Mouse (Mus musculus) spleen, adult 2 months (tissue): Measurements from ENCODE around the gene Ucp2. TPM values are rescaled to one million over a fixed set of nuclear protein-coding genes. Genes with fewer than 3 reads are reported as not detected.

ENCODE experiments used
- DNase-seq, 2 experiments: peaks; one replicate each; pipeline versions ENCODE4 v3.0.0 to v3.0.0-alpha.2; 2012 to 2021; ENCODE audit warnings: low spot score in 2 of 2, low read depth in 1 of 2
- H3K27ac ChIP-seq: fragments of 200-500 bp; 2 replicates; pipeline ENCODE4 v1.5.1; 2012; ENCODE audit warnings: low read length, inconsistent platforms; ENCODE audit not compliant: insufficient read depth
- H3K27me3 ChIP-seq: fragments of 200-500 bp; 2 replicates; pipeline ENCODE4 v1.6.1; 2012; ENCODE audit warnings: mild to moderate bottlenecking, moderate library complexity, low read length, inconsistent platforms; ENCODE audit not compliant: control insufficient read depth, insufficient read depth
- H3K36me3 ChIP-seq: fragments of 200-500 bp; 2 replicates; pipeline ENCODE4 v1.6.1; 2012; ENCODE audit warnings: mild to moderate bottlenecking, low read length, inconsistent platforms; ENCODE audit not compliant: control insufficient read depth, insufficient read depth
- H3K4me1 ChIP-seq: fragments of 200-500 bp; 2 replicates; pipeline ENCODE4 v1.6.1; 2011; ENCODE audit warnings: inconsistent platforms; ENCODE audit not compliant: control insufficient read depth, insufficient read depth, insufficient read length
- H3K4me3 ChIP-seq: fragments of 200-500 bp; 2 replicates; pipeline ENCODE4 v1.5.1; 2011; ENCODE audit warnings: mild to moderate bottlenecking, inconsistent platforms; ENCODE audit not compliant: insufficient read depth, insufficient read length; ENCODE audit errors: extremely low read depth
- CTCF ChIP-seq: fragments of 200-500 bp; IDR thresholded peaks from 2 replicates; pipeline ENCODE4 v1.5.1; 2011; ENCODE audit warnings: mild to moderate bottlenecking, inconsistent platforms; ENCODE audit not compliant: insufficient read depth, insufficient read length, insufficient replicate concordance; ENCODE audit errors: extremely low read depth
- POLR2A ChIP-seq: fragments of 200-500 bp; IDR thresholded peaks from 2 replicates; pipeline ENCODE4 v1.6.1; 2011; ENCODE audit warnings: low read depth, low read length, inconsistent platforms
- WGBS: fragments of 180-500 bp; shearing (Covaris S2); methylation state at CpG from one replicate; pipeline ENCODE4 v1.1.7; 2018; 5-methylcytosine and 5-hydroxymethylcytosine counted together
- polyA plus RNA-seq: library from polyadenylated mRNA; depleted of rRNA; stranded (reverse); fragments of >200 nt; gene quantifications from 2 replicates; pipeline ENCODE4 v1.2.3, GENCODE M21; 2012

Ucp2 gene
- polyA plus RNA-seq, 1 experiment = 991 TPM

GRCm38 (mm10) chr7:100488474-100489048 lies 4.6 kb upstream of the Ucp2 start:
- no peaks in the 10 kb centered on the region for H3K27me3 ChIP-seq
- DNase-seq = no peak
- no peak overlapping the region for H3K27ac ChIP-seq
- H3K36me3 ChIP-seq = no peaks in the 10 kb centered on the region
- H3K4me1 ChIP-seq = no peaks in the 10 kb centered on the region; the same call in 1 of the 2 replicates
- 76% methylated on average over 10 of the region's 10 CpGs for WGBS
- TF ChIP-seq POLR2A = no peak
- no peak for TF ChIP-seq CTCF
- no peak overlapping the region for H3K4me3 ChIP-seq

DNA sequence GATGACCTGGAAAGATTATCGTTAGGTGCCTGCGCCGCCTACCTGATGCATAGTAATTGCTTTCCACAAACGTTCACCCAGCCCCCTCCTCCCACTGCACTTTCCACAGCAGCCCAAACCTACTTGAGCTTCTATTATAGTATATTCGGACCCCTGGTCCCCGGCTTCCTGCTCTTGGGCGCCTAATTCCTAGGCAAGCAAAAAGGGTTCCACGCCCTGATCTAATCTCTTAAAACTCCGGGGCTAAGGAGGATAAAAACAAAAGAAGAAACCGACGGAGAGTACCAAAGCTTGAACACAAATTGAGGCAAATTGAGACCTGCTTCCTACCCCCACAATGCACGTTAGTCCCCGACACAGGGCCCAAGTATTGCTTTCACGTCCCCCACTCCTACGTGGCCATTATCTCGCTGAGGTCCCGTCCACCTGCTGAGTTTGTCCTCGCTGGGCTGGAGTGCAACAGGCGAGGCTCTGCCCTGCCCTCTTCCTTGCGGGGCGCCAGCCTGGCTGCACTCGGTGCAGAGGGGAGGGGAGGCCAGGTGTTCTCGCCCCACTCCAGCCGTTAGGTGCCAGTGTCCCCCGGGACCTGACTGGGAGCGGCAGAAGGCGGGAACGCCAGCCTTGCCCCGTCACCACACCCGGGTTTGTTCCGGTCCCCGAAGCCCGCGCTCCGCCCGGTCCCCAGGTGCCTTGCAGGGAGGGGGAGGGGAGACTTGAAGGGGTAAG lies 583 bp upstream of the Ucp2 start:
- H3K4me1 ChIP-seq = peaks cover 14% of the 10 kb centered on the region
- WGBS = 2% methylated on average over 35 of the region's 36 CpGs
- peak overlapping the region; percentile 91 for H3K27ac ChIP-seq
- peaks cover 21% of the 10 kb centered on the region for H3K36me3 ChIP-seq
- TF ChIP-seq POLR2A (no peak), CTCF (no peak)
- DNase-seq = peak in 1 of 2 experiments; percentile 37
- H3K4me3 ChIP-seq = peak overlapping the region; percentile 77
- H3K27me3 ChIP-seq = no peaks in the 10 kb centered on the region

DNA sequence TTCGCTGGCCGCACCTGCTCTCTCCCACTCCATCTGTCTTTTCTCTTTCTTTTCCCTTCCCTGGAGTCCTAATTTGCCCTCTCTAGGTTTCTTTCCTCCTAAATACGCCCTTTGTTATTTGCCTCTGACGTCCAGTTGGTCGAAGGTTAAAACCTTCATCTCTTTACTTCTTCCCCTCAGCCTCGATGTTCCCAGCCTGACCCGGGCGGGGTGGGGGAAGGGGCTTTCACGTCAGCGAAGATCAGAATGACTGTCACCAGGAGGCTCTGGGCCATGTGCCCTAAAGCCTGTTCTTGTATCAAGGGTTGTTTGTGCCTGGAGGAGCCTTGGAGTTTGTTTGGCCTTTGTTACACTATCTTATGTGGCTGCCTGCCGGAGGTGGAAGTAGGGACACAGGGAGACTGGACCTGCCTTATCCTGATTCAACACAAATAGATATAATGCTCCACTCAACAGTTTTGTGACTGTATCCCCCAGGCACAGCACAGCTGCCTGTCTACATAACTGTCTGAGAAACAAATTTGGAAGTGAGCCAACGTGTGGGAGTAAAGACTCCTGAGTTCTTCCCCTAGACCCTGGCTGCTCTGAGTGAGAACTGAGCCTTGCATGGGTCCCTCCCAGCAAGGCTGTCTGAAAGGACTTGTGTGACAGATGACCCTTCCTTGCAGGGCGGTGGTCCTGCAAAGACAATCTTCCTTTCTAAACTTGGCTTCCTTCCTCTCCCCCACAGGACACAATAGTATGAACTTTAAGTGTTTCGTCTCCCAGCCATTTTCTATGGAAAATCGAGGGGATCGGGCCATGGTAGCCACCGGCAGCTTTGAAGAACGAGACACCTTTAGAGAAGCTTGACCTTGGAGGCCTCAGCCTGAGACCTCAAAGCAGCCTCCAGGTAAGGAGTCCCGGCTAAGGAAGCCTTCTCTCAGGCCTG lies 612 bp downstream of the Ucp2 start:
- H3K4me1 ChIP-seq = peaks cover 19% of the 10 kb centered on the region
- H3K27me3 ChIP-seq = no peaks in the 10 kb centered on the region
- H3K27ac ChIP-seq = peak overlapping the region; percentile 92
- no peak for DNase-seq
- peak overlapping the region; percentile 77 for H3K4me3 ChIP-seq
- peaks cover 33% of the 10 kb centered on the region for H3K36me3 ChIP-seq
- WGBS = 6% methylated on average over 19 of the region's 19 CpGs
- TF ChIP-seq CTCF (no peak), POLR2A (no peak)

DNA sequence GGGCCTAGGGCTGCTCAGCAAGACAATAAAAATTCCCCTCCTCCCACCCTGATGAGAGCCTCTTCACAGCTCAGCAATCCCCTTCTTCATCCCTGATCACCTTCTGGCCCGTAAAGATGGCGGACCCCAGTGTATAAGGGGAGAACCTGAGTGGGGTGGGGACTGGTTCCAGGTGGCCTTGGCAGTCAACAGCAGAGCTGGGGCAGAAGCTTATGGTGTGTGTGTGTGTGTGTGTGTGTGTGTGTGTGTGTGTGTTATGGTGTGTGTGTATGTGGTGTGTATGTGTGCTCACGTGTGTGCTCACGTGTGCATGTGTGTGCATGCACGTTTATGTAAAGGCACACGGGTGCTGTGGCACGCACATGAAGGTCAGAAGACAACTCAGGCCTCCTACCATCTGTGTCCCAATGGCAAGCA lies 1.3 kb downstream of the Ucp2 start:
- Histone ChIP-seq H3K36me3 (peaks cover 39% of the 10 kb centered on the region), H3K4me1 (peaks cover 19% of the 10 kb centered on the region), H3K27ac (peak overlapping the region; percentile 92), H3K4me3 (peak overlapping the region; percentile 77), H3K27me3 (no peaks in the 10 kb centered on the region)
- WGBS = 30% methylated on average over 7 of the region's 7 CpGs
- no peak for DNase-seq
- TF ChIP-seq POLR2A (no peak), CTCF (no peak)

DNA sequence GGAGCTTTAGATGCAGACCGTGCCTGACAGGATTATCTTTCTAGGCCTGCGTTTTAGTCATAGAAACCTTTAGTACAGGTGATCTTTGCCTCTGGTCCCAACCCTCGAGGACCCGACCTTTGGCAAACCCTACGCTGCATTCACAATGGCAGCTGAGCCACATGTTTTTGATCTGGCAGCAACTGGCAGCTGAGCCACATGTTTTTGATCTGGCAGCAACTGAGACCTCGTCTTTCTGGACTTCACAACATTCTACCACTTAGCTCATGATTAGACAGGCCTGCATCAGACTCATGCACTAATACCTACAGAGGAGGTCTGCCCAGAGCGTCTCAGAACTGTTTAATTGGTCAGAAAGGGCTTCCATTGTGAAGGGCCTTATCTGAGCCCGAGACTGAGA lies 1.9 kb downstream of the Ucp2 start:
- Histone ChIP-seq H3K4me1 (peaks cover 19% of the 10 kb centered on the region), H3K27ac (peak overlapping the region; percentile 92), H3K36me3 (peaks cover 46% of the 10 kb centered on the region), H3K27me3 (no peaks in the 10 kb centered on the region), H3K4me3 (peak overlapping the region; percentile 77)
- TF ChIP-seq POLR2A (no peak), CTCF (no peak)
- no peak for DNase-seq
- WGBS = 12% methylated on average over 8 of the region's 8 CpGs

DNA sequence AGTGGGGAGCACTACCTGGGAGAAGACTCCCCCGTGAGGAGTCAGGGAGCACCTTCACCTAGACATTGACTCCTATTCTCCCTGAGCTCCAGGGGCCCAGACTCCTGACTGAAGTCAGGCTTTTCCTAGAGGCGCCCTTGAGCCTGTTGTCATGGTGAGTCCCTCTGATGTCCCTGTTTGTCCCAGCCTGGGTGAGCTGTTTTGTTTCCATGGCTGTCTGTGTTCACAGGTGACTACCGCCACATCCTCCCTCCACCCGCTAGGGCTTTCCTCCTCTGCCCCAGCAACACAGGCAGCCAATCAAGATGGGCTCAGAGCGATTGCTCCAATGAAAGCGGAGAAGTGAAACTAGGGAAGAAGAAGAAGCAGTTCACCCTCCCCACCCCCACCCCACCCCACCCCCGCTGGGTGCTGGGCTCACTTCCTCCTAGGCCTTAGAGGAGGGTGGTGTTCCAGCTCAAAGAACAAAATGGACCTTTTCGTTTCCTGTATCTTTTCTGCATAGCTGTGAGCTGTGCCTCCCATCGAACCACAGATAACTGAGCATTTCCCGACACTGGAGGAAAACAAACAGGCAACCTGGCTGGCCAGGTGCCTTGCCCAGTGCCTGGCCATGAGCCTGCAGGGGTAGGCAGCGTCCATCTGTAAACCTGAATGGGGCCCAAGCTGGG lies 2.6 kb downstream of the Ucp2 start:
- TF ChIP-seq POLR2A (peak; percentile 80), CTCF (no peak)
- Histone ChIP-seq H3K27ac (peak overlapping the region; percentile 94), H3K4me1 (peaks cover 19% of the 10 kb centered on the region), H3K4me3 (peak overlapping the region; percentile 77), H3K27me3 (no peaks in the 10 kb centered on the region), H3K36me3 (peaks cover 46% of the 10 kb centered on the region)
- DNase-seq = peak; percentile 89 to 96
- 5% methylated on average over 11 of the region's 11 CpGs for WGBS
